Mouse (Mus musculus) heart, embryonic 14.5 days (tissue): ENCODE results near the gene Zbtb42. TPM values are rescaled to one million over a fixed set of nuclear protein-coding genes. Genes with fewer than 3 reads are reported as not detected.
A peak's percentile ranks its signal among the peaks of the same experiment; 100 is the strongest.

Experiments
- ATAC-seq: fragments of 200-750 bp; cut with Nextera tagmentation; 2 replicates; pipeline ENCODE4 v1.8.0; 2017; ENCODE audit warnings: low read depth, moderate TSS enrichment; ENCODE audit not compliant: insufficient number of reproducible peaks, insufficient read depth, low FRiP score
- H3K27ac ChIP-seq, 2 experiments: fragments of 200-500 bp in 1 of 2; fragments of 300-500 bp in 1 of 2; sonication (generic) in 1 of 2; replicated peaks in 1 of 2; 2 replicates each; pipeline ENCODE4 v1.5.1; 2012 to 2014; ENCODE audit warnings: low read depth in 2 of 2, low read length in 2 of 2, control low read depth in 1 of 2, mild to moderate bottlenecking in 1 of 2, mixed read lengths in 1 of 2; ENCODE audit not compliant: control insufficient read depth in 1 of 2, insufficient read depth in 1 of 2
- H3K27me3 ChIP-seq: fragments of 300-500 bp; sonication (generic); 2 replicates; pipeline ENCODE4 v1.6.1; 2014; ENCODE audit warnings: mild to moderate bottlenecking, low read length, control low read depth; ENCODE audit not compliant: control insufficient read depth, insufficient read depth
- H3K36me3 ChIP-seq: fragments of 300-500 bp; sonication (generic); 2 replicates; pipeline ENCODE4 v1.6.1; 2014; ENCODE audit warnings: mild to moderate bottlenecking, control low read depth, low read length, mixed read lengths; ENCODE audit not compliant: control insufficient read depth, insufficient read depth
- H3K4me1 ChIP-seq, 2 experiments: fragments of 200-500 bp in 1 of 2; fragments of 300-500 bp in 1 of 2; sonication (generic) in 1 of 2; 2 replicates each; pipeline ENCODE4 v1.6.1; 2012 to 2014; ENCODE audit warnings: low read length in 2 of 2, control low read depth in 1 of 2, mixed read lengths in 1 of 2; ENCODE audit not compliant: control insufficient read depth in 2 of 2, insufficient read depth in 2 of 2
- H3K4me2 ChIP-seq: fragments of 300-500 bp; sonication (generic); 2 replicates; pipeline ENCODE4 v1.6.1; 2014; ENCODE audit warnings: mild to moderate bottlenecking, low read length
- H3K4me3 ChIP-seq, 2 experiments: fragments of 200-500 bp in 1 of 2; fragments of 300-500 bp in 1 of 2; sonication (generic) in 1 of 2; 2 replicates each; pipeline ENCODE4 v1.5.1; 2012 to 2014; ENCODE audit warnings: low read length in 2 of 2, mild to moderate bottlenecking in 2 of 2, control low read depth in 1 of 2, low read depth in 1 of 2, moderate library complexity in 1 of 2; ENCODE audit not compliant: control insufficient read depth in 1 of 2, insufficient read depth in 1 of 2
- H3K9ac ChIP-seq: fragments of 300-500 bp; sonication (generic); 2 replicates; pipeline ENCODE4 v1.6.1; 2014; ENCODE audit warnings: mild to moderate bottlenecking, low read length
- H3K9me3 ChIP-seq: fragments of 300-500 bp; sonication (generic); 2 replicates; pipeline ENCODE4 v1.6.1; 2016; ENCODE audit warnings: low read length, control low read depth; ENCODE audit not compliant: control insufficient read depth
- WGBS: fragments of 180-500 bp; shearing (Covaris S2); extraction: QIAGEN DNeasy Blood & Tissue Kit; methylation state at CpG from one replicate; pipeline ENCODE4 v1.1.7; 2014; 5-methylcytosine and 5-hydroxymethylcytosine counted together
- polyA plus RNA-seq: library from polyadenylated mRNA; unstranded; fragments of >200 nt; fragmentation: Nextera tagmentation; extraction: Ambion mirVana; gene quantifications from 2 replicates; pipeline ENCODE4 v1.2.1, GENCODE M21; 2014

Gene Zbtb42
- polyA plus RNA-seq, 1 experiment from 2014 or later = 6.7 TPM

DNA sequence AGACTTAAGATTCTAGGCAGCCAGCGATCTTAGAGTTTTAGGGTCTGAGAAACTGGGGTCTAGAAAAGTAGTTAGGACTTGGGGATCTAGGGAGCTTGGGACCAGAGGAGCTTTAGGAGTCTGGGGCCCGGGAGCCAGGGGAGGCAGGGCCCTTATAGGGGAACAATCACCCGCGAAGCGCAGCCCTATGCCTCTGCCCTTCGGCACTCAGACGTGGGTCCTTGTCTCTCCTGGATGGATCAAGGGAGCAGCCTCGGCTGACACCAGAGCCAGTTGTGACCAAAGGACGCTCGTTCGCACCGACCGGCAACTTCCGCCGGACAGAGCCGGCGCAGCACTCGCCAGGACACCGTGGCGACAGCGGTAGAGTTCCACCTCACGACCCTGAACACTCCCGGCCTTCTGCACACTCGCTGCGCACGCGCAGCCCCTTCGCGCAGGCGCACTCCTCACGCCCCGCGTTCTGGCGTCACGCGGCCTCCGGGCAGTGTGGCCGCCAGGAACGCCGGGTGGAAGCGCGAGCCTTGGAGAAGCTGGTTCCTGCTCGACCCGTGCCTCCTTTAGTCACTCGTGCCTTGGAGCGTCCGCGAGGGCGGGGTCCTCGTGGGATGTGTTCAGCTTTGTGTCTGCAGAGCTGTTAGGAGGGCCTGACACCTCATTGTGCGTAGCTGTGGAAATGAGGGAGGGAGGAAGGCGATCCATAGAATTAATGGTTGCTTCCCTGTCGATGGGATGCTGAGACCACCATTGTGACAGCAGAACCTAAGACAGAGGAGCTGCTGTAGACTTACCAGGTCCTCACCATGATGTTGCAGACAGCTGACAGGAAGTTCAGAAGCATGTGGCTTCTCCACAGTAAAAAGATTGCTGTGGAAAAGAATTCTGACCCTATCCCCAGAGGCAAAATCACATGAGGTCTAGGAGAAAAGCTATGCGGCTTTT is 14.8 kb downstream of the Zbtb42 start:
- WGBS = 4% methylated on average over 54 of the region's 54 CpGs
- H3K9me3 ChIP-seq = no peaks in the 10 kb centered on the region
- H3K4me1 ChIP-seq = peaks cover 11 to 15% of the 10 kb centered on the region in 2 experiments
- ATAC-seq = peak; percentile 88
- peak overlapping the region; percentile 84 to 85 for H3K27ac ChIP-seq
- peak overlapping the region; percentile 76 to 82 for H3K4me3 ChIP-seq
- no peaks in the 10 kb centered on the region for H3K27me3 ChIP-seq
- H3K4me2 ChIP-seq = peak overlapping the region; percentile 88
- H3K9ac ChIP-seq = peak overlapping the region; percentile 96
- H3K36me3 ChIP-seq = no peaks in the 10 kb centered on the region

DNA sequence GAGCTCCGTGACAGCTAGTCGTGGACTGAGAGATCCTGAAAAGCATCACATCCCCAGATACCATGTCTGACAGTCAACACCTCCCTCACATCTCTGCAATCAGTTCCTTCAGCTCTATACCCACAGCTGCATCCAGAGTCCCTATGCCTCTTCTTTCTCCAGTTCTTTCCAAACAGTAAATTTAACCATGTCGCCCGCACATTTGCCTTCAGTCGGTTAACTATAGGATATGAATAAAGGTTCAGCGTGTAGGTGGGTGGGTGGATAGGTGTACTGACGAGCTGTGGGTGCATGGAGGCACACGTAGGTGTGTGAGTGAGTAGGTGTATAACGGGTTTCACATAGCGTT is 15.5 kb downstream of the Zbtb42 start:
- no peak for ATAC-seq
- Histone ChIP-seq H3K27ac (peak overlapping the region in 1 of 2 experiments; percentile 84; a peak in 1 of 4 replicates), H3K9ac (peak overlapping the region; percentile 96), H3K36me3 (no peaks in the 10 kb centered on the region), H3K4me3 (peak overlapping the region in 1 of 2 experiments; percentile 76; a peak in 2 of 4 replicates), H3K27me3 (no peaks in the 10 kb centered on the region), H3K4me2 (peak overlapping the region; percentile 88), H3K4me1 (peaks cover 11 to 12% of the 10 kb centered on the region in 2 experiments), H3K9me3 (no peaks in the 10 kb centered on the region)
- WGBS = 74% methylated on average over 10 of the region's 10 CpGs

DNA sequence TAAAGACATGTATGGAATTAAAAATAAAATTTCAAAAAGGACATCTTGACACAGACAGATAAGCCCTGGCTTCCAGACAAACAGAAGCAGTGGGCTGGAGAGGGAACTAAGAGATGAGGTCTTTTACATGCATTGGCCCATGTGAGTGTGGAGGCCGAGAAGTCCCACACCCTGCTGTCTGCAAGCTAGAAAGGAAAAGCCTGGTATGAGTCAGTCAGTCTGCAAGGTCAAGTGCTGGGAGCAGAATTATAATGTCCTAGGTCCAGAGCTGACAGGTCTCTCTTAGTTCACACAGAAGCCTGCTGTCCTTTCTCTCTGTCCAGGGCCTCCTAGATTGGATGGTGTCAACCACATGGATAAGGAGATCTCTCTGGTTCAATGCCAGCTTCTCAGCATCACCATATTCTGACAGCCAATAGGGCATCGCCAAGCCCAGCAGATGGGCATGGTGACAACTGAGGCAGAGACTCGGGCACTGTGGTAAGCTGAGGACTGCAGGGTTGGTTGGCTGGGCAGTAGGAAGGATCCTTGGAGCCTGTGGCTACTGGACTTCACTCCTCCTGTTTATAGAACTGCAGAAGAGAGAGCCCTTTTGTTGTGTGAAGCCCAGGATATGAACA is 18.3 kb downstream of the Zbtb42 start:
- peaks cover 17 to 19% of the 10 kb centered on the region in 2 experiments for H3K4me1 ChIP-seq
- peaks cover 14% of the 10 kb centered on the region for H3K27me3 ChIP-seq
- no peak overlapping the region for H3K27ac ChIP-seq
- no peak overlapping the region for H3K4me2 ChIP-seq
- H3K9ac ChIP-seq = no peak overlapping the region
- H3K36me3 ChIP-seq = no peaks in the 10 kb centered on the region
- no peak overlapping the region for H3K4me3 ChIP-seq
- WGBS = 77% methylated on average over 3 of the region's 3 CpGs
- no peaks in the 10 kb centered on the region for H3K9me3 ChIP-seq
- ATAC-seq = no peak

DNA sequence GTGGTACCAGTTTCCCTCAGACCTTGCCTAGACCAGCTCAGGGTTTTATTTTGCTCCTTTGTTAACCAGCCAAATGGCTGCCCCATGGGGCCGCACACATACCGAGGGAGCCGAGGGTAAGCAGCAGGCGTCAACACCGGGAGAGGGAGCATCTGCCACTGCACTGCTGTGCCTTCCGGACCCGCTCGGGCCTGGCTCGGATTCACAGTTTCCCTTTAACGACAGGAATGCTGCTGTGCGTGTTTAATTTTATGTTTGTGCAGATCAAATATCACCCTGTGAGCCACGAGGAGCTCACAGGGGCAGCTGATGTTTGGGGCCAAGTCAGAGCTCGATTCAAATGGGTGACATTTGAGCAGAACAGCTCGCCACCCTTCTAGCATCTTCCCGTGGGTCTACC is 21.9 kb downstream of the Zbtb42 start:
- 7% methylated on average over 15 of the region's 15 CpGs for WGBS
- Histone ChIP-seq H3K9me3 (no peaks in the 10 kb centered on the region), H3K36me3 (no peaks in the 10 kb centered on the region), H3K9ac (peak overlapping the region; percentile 47), H3K4me2 (peak overlapping the region; percentile 55), H3K4me3 (peak overlapping the region in 1 of 2 experiments; percentile 7; a peak in 1 of 4 replicates), H3K4me1 (peaks cover 6 to 7% of the 10 kb centered on the region in 2 experiments; a peak in 2 of 4 replicates), H3K27me3 (peaks cover 24% of the 10 kb centered on the region), H3K27ac (no peak overlapping the region)
- no peak for ATAC-seq

DNA sequence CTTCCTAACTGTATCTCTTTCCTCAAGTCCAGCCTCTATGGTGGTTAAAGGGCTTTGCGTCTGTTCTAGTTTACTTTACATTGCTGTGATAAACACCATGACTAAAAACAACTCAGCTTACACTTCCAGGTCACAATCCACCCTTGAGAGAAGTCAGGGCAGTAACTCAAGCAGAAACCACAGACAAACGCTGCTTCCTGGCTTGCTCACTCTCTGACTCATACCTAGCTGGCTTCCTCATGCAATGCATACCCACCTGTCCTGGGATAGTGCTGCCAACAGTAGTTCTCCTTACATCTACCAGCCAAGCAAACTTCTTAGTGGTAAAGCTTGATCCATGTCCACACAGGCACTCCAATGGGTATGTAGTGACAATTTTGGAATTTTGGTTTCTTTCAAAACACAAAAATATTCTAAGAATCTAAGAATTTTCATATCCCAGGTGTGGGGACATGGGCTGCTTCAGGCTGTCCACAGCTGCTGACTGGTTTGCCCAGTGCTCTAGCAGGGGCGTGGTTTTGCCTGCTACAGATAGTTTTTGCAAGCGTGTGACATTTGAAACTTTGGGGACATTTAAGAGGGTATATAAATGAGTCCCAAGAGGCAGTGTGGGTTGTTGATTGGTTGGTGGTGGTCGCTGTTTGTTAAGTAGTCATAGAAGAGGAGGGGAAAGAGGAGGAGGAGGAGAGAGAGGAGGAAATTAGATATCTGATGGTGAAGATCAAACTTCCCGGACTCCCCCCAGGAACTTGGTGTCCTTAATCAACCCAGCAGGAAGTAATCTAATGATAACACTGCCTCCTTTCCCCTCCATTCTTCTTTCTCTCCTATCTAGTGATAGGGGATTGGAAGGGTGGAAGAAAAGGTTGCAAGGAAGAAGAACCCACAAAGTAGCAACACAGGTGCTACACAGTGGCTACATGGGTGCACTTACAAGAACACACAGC is 24.0 kb downstream of the Zbtb42 start:
- peaks cover 28% of the 10 kb centered on the region for H3K27me3 ChIP-seq
- H3K9me3 ChIP-seq = no peaks in the 10 kb centered on the region
- 48% methylated on average over 6 of the region's 6 CpGs for WGBS

DNA sequence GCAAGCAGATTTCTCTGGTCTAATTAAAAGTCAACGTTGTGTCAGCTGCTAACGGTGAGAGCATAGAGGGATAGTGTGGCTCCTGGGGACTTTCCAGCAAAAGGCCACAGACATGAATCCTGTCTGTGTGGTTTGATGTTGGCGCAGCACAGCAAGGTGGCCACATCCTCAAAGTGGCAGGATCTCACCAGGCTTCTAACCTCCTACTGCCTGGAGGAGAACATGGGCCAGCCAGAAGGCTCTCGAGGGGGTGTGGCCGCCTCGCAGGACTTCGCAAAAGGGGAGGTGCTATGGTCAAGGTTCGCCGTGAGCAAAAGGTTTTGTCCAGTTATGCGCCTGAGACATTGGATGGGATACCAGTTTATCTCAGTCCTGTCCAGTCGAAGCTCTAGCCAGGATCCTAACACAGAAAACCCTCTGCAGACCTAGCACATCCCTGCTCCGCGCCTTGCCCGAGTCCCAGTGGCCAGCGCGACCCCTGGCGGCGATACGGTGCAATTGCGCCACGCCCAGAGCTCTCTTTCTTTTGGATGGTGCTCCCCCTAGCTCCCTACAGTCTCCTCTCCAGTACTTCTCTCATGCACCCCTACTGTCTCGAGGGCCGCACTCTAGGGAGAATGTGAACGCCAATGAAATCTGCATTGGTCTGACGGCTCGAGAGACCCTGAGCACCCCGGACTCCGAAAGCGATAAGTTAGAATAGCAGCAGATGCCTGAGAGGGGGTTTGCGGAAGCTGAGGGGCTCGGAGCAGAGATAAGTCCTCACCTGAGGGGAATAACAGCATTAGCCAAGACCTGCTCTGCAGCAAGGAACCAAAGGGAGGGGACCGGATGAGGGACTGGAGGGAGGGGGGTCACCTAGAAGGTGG is 28.3 kb downstream of the Zbtb42 start:
- Histone ChIP-seq H3K4me1 (peaks cover 4 to 13% of the 10 kb centered on the region in 2 experiments; a peak in 3 of 4 replicates), H3K9ac (peak overlapping the region; percentile 46; the same call in 1 of the 2 replicates), H3K4me3 (peak overlapping the region; percentile 19 to 21; a peak in 3 of 4 replicates), H3K4me2 (peak overlapping the region; percentile 59), H3K27ac (no peak overlapping the region), H3K27me3 (peaks cover 24% of the 10 kb centered on the region), H3K36me3 (no peaks in the 10 kb centered on the region), H3K9me3 (no peaks in the 10 kb centered on the region)
- ATAC-seq = peak; percentile 46
- WGBS = 9% methylated on average over 32 of the region's 32 CpGs

More for the DNA sequence above, 24.0 kb downstream of the Zbtb42 start:
- Histone ChIP-seq H3K27ac (no peak overlapping the region), H3K4me2 (no peak overlapping the region), H3K36me3 (no peaks in the 10 kb centered on the region), H3K9ac (no peak overlapping the region), H3K4me3 (no peak overlapping the region), H3K4me1 (peaks cover 9 to 11% of the 10 kb centered on the region in 2 experiments; a peak in 3 of 4 replicates)
- ATAC-seq = no peak
